Mouse (Mus musculus) spleen, adult 12 weeks (tissue): ENCODE results near the gene Acly.
"Not testable (repeated sequence)": the region's sequence is repeated elsewhere in the genome, so short reads cannot be mapped to it uniquely, and the experiment has no call there.

Experiments used
- DNase-seq: peaks from one replicate; pipeline ENCODE4 v3.0.0; 2022; ENCODE audit warnings: low spot score

Acly gene

GRCm38 (mm10) chr11:100544832-100545745 is 17.3 kb upstream of the Acly start, which contains the start of gene Ttc25:
TSS of gene Ttc25 (plus strand) at chr11:100545607.
- peak; percentile 72 for DNase-seq

GRCm38 (mm10) chr11:100541577-100541976 is 13.8 kb upstream of the Acly start:
- DNase-seq, result no peak

- no peak for DNase-seq
Observed at GRCm38 (mm10) chr11:100540966-100541365, 13.2 kb upstream of the Acly start.

GRCm38 (mm10) chr11:100536466-100536865 is 8.7 kb upstream of the Acly start:
- DNase-seq, result no peak

GRCm38 (mm10) chr11:100535996-100536395 is 8.2 kb upstream of the Acly start:
- DNase-seq, result no peak

GRCm38 (mm10) chr11:100534821-100535220 is 7.0 kb upstream of the Acly start:
- DNase-seq, result not testable (repeated sequence)

- DNase-seq, result not testable (repeated sequence)
Observed at GRCm38 (mm10) chr11:100534411-100534810, 6.6 kb upstream of the Acly start.

- no peak for DNase-seq
Observed at GRCm38 (mm10) chr11:100533871-100534270, 6.1 kb upstream of the Acly start.

- no peak for DNase-seq
Observed at GRCm38 (mm10) chr11:100528375-100529165, 770 bp upstream of the Acly start.

- DNase-seq, result peak; percentile 52
Observed at GRCm38 (mm10) chr11:100527066-100527457, 738 bp downstream of the Acly start.

- no peak for DNase-seq
Observed at GRCm38 (mm10) chr11:100526052-100526816, 1.6 kb downstream of the Acly start.

GRCm38 (mm10) chr11:100524987-100525630 is 2.7 kb downstream of the Acly start:
- no peak for DNase-seq

- no peak for DNase-seq
Observed at GRCm38 (mm10) chr11:100524358-100524757, 3.4 kb downstream of the Acly start.

- no peak for DNase-seq
Observed at GRCm38 (mm10) chr11:100520838-100521237, 7.0 kb downstream of the Acly start.

- DNase-seq, result no peak
Observed at GRCm38 (mm10) chr11:100519188-100519587, 8.6 kb downstream of the Acly start.

GRCm38 (mm10) chr11:100518188-100518591 is 9.6 kb downstream of the Acly start:
- DNase-seq, result no peak

GRCm38 (mm10) chr11:100516291-100516690 is 11.5 kb downstream of the Acly start:
- no peak for DNase-seq

GRCm38 (mm10) chr11:100515789-100516188 is 12.0 kb downstream of the Acly start:
- no peak for DNase-seq

GRCm38 (mm10) chr11:100515061-100515460 is 12.7 kb downstream of the Acly start:
- no peak for DNase-seq

GRCm38 (mm10) chr11:100513716-100514115 is 14.1 kb downstream of the Acly start:
- no peak for DNase-seq

- DNase-seq, result no peak
Observed at GRCm38 (mm10) chr11:100512384-100512783, 15.4 kb downstream of the Acly start.

- no peak for DNase-seq
Observed at GRCm38 (mm10) chr11:100510556-100510955, 17.2 kb downstream of the Acly start.
